Mouse (Mus musculus) neural tube, embryonic 11.5 days (tissue): ENCODE results near the gene Rbm20. TPM values are rescaled to one million over a fixed set of nuclear protein-coding genes. Genes with fewer than 3 reads are reported as not detected.

Experiments used
- ATAC-seq: fragments of 200-750 bp; cut with Nextera tagmentation; 2 replicates; pipeline ENCODE4 v1.8.0; 2017; ENCODE audit warnings: moderate number of reproducible peaks, mild to moderate bottlenecking, moderate TSS enrichment, moderate library complexity; ENCODE audit not compliant: insufficient read depth, low FRiP score, low TSS enrichment
- DNase-seq: peaks from one replicate; pipeline ENCODE4 v3.0.0-alpha.2; 2015; ENCODE audit warnings: low spot score
- H3K27ac ChIP-seq: fragments of 300-500 bp; sonication (generic); 2 replicates; pipeline ENCODE4 v1.5.1; 2014; ENCODE audit warnings: low read depth, mild to moderate bottlenecking, low read length
- H3K27me3 ChIP-seq: fragments of 300-500 bp; sonication (generic); 2 replicates; pipeline ENCODE4 v1.6.1; 2014; ENCODE audit warnings: mild to moderate bottlenecking, low read length, mixed read lengths; ENCODE audit not compliant: control insufficient read depth, insufficient read depth
- H3K36me3 ChIP-seq: fragments of 300-500 bp; sonication (generic); 2 replicates; pipeline ENCODE4 v1.6.1; 2014; ENCODE audit warnings: mild to moderate bottlenecking, low read length, moderate library complexity, mixed read lengths; ENCODE audit not compliant: control insufficient read depth, insufficient read depth
- H3K4me1 ChIP-seq: fragments of 300-500 bp; sonication (generic); 2 replicates; pipeline ENCODE4 v1.6.1; 2014; ENCODE audit warnings: low read length, mixed read lengths; ENCODE audit not compliant: control insufficient read depth, insufficient read depth
- H3K4me2 ChIP-seq: fragments of 300-500 bp; sonication (generic); 2 replicates; pipeline ENCODE4 v1.6.1; 2014; ENCODE audit warnings: low read depth, mild to moderate bottlenecking, moderate library complexity
- H3K4me3 ChIP-seq: fragments of 300-500 bp; sonication (generic); 2 replicates; pipeline ENCODE4 v1.5.1; 2014; ENCODE audit warnings: low read depth, low read length
- H3K9ac ChIP-seq: fragments of 300-500 bp; sonication (generic); 2 replicates; pipeline ENCODE4 v1.6.1; 2014; ENCODE audit warnings: mild to moderate bottlenecking, low read length
- H3K9me3 ChIP-seq: fragments of 300-500 bp; sonication (generic); 2 replicates; pipeline ENCODE4 v1.6.1; 2016; ENCODE audit warnings: low read length; ENCODE audit not compliant: control insufficient read depth
- WGBS: fragments of 180-500 bp; shearing (Covaris S2); extraction: QIAGEN DNeasy Blood & Tissue Kit; methylation state at CpG from one replicate; pipeline ENCODE4 v1.1.7; 2014; 5-methylcytosine and 5-hydroxymethylcytosine counted together
- polyA plus RNA-seq: library from polyadenylated mRNA; unstranded; fragments of >200 nt; fragmentation: Nextera tagmentation; extraction: Ambion mirVana; gene quantifications from 2 replicates; pipeline ENCODE4 v1.2.1, GENCODE M21; 2014

Rbm20 gene
- polyA plus RNA-seq, 1 experiment from 2014 or later: 2.3 TPM

- Histone ChIP-seq H3K27ac (no peak overlapping the region), H3K9me3 (no peaks in the 10 kb centered on the region), H3K4me3 (no peak overlapping the region), H3K9ac (no peak overlapping the region), H3K4me1 (peaks cover 6% of the 10 kb centered on the region; the same call in 1 of the 2 replicates), H3K36me3 (no peaks in the 10 kb centered on the region), H3K4me2 (no peak overlapping the region), H3K27me3 (no peaks in the 10 kb centered on the region)
- ATAC-seq (no peak), DNase-seq (no peak)
- 58% methylated on average over 6 of the region's 6 CpGs for WGBS
These were observed 152.9 kb downstream of the Rbm20 start for GRCm38 (mm10) chr19:53829990-53830389.

- WGBS: 5% methylated on average over 8 of the region's 8 CpGs
- no peak overlapping the region for H3K9ac ChIP-seq
- DNase-seq: peak; percentile 34
- H3K4me1 ChIP-seq: peaks cover 6% of the 10 kb centered on the region; the same call in 1 of the 2 replicates
- peak; percentile 68 for ATAC-seq
- H3K4me3 ChIP-seq: no peak overlapping the region
- peak overlapping the region; percentile 34; the same call in 1 of the 2 replicates for H3K27ac ChIP-seq
- H3K4me2 ChIP-seq: no peak overlapping the region
- no peaks in the 10 kb centered on the region for H3K27me3 ChIP-seq
- no peaks in the 10 kb centered on the region for H3K9me3 ChIP-seq
- no peaks in the 10 kb centered on the region for H3K36me3 ChIP-seq
These were observed 153.5 kb downstream of the Rbm20 start for GRCm38 (mm10) chr19:53830407-53831163.

DNA sequence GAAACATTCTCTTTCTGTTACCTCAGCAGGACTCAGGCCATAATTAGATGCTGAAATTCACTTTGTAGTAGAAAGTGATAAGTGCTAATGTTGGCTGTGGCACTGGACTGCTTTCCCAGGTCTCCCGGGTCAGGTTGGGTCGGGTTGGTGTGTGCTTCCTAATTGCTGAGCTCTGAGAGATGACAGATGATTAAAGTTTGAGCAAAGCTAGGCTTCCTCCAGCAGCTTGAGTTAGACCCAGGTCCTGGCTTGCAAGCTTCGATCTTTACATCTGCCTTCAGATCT lies 154.0 kb downstream of the Rbm20 start:
- H3K9me3 ChIP-seq: no peaks in the 10 kb centered on the region
- H3K27me3 ChIP-seq: no peaks in the 10 kb centered on the region
- 23% methylated on average over 3 of the region's 3 CpGs for WGBS
- H3K4me2 ChIP-seq: no peak overlapping the region
- no peak overlapping the region for H3K27ac ChIP-seq
- no peak for ATAC-seq
- peaks cover 6% of the 10 kb centered on the region; the same call in 1 of the 2 replicates for H3K4me1 ChIP-seq
- H3K4me3 ChIP-seq: no peak overlapping the region
- no peaks in the 10 kb centered on the region for H3K36me3 ChIP-seq
- DNase-seq: no peak
- no peak overlapping the region for H3K9ac ChIP-seq

DNA sequence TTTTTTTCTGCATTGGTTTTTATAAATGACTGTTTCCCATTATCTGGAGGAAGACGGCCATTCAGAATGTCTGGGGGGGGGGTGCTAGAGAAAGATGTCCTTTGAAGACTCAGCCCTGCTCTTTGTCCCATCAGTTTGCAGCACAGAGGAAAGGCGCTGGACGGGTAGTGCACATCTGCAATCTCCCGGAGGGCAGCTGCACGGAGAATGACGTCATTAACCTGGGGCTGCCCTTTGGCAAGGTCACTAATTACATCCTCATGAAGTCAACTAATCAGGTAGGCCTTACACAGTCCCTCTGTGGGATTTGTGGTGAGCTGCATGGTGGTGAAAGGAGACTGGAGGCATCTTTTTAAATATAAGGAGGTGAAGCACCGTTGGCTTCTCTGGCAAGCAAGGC lies 155.4 kb downstream of the Rbm20 start:
- WGBS: 27% methylated on average over 7 of the region's 7 CpGs
- Histone ChIP-seq H3K4me2 (no peak overlapping the region), H3K9me3 (no peaks in the 10 kb centered on the region), H3K27ac (0 out of 2 replicates have a peak overlapping the region, but pooled peaks have one; percentile 23), H3K27me3 (no peaks in the 10 kb centered on the region), H3K9ac (no peak overlapping the region), H3K4me3 (no peak overlapping the region), H3K36me3 (no peaks in the 10 kb centered on the region), H3K4me1 (peaks cover 6% of the 10 kb centered on the region; the same call in 1 of the 2 replicates)
- ATAC-seq: no peak
- peak; percentile 37 for DNase-seq

DNA sequence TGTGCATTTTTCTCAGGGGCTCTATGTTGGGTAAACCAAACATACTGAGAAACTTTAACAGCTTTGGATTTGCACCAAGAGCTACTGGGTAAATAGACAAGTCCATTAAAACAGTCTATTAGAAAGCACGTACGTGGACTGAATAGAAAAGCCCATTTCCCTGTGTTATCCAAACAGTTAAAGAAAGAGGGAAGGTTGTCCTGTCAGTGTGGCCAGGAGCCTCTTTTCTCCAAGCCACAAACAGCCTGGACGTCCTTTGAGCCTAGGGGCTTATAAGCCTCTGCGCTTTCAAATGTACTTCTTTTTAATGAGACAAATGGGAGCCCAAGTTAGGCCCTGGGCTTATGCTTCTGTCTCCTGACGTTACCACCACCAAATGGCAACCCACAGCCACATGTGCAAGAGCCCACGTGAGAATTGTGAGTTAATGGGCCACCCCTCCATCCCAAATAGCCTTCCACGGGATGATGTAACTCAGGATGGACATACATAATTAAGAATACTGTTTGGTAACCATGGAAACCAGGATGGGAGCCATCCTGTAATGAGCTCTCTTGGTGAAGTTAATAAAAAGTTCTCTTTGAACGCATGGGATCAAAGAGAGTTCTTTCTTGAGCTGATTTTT lies 156.8 kb downstream of the Rbm20 start:
- no peak for DNase-seq
- no peak overlapping the region for H3K4me3 ChIP-seq
- no peak overlapping the region for H3K4me2 ChIP-seq
- peaks cover 6% of the 10 kb centered on the region; the same call in 1 of the 2 replicates for H3K4me1 ChIP-seq
- no peak overlapping the region for H3K9ac ChIP-seq
- no peak for ATAC-seq
- no peaks in the 10 kb centered on the region for H3K36me3 ChIP-seq
- 38% methylated on average over 8 of the region's 8 CpGs for WGBS
- H3K27ac ChIP-seq: no peak overlapping the region
- H3K27me3 ChIP-seq: no peaks in the 10 kb centered on the region
- no peaks in the 10 kb centered on the region for H3K9me3 ChIP-seq

- H3K27me3 ChIP-seq: no peaks in the 10 kb centered on the region
- no peak overlapping the region for H3K9ac ChIP-seq
- H3K36me3 ChIP-seq: no peaks in the 10 kb centered on the region
- H3K4me3 ChIP-seq: no peak overlapping the region
- no peaks in the 10 kb centered on the region; the same call in 1 of the 2 replicates for H3K4me1 ChIP-seq
- H3K27ac ChIP-seq: no peak overlapping the region
- ATAC-seq: no peak
- H3K9me3 ChIP-seq: no peaks in the 10 kb centered on the region
- no peak for DNase-seq
- no peak overlapping the region for H3K4me2 ChIP-seq
- WGBS: 59% methylated on average over 6 of the region's 6 CpGs
These were observed 159.7 kb downstream of the Rbm20 start for GRCm38 (mm10) chr19:53836569-53837454.

DNA sequence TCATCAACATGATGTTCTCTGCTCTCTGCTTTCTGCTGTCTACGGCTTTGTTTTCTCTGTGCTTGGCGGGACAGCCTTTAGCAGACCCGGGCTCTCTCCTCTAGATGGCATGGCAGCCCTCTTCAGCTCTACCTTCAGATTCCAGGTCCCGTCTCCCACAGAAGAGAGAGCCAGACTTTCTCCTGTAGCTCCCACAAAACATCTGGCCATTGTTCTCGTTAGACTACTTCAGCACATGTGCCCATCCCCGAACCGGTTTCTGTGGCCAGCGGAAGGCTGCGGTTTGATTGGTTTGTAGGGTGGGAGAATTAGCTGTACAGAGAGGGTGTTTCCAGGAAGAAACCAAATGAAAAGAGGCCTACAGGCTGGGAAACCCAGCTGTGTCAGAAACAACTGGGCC lies 161.7 kb downstream of the Rbm20 start:
- Histone ChIP-seq H3K36me3 (no peaks in the 10 kb centered on the region), H3K27ac (no peak overlapping the region), H3K27me3 (no peaks in the 10 kb centered on the region), H3K4me3 (no peak overlapping the region), H3K4me2 (no peak overlapping the region), H3K9me3 (no peaks in the 10 kb centered on the region), H3K4me1 (no peaks in the 10 kb centered on the region), H3K9ac (no peak overlapping the region)
- WGBS: 77% methylated on average over 9 of the region's 9 CpGs
- ATAC-seq: no peak
- no peak for DNase-seq

GRCm38 (mm10) chr19:53839837-53840236 lies 162.7 kb downstream of the Rbm20 start:
- H3K4me3 ChIP-seq: no peak overlapping the region
- H3K27me3 ChIP-seq: no peaks in the 10 kb centered on the region
- 48% methylated on average over 6 of the region's 6 CpGs for whole genome bisulfite sequencing
- no peaks in the 10 kb centered on the region for H3K9me3 ChIP-seq
- no peaks in the 10 kb centered on the region for H3K4me1 ChIP-seq
- DNase-seq (no peak), ATAC-seq (no peak)
- no peak overlapping the region for H3K4me2 ChIP-seq
- H3K36me3 ChIP-seq: no peaks in the 10 kb centered on the region; the same call in 1 of the 2 replicates
- H3K27ac ChIP-seq: no peak overlapping the region
- H3K9ac ChIP-seq: no peak overlapping the region
